Mouse (Mus musculus) lung, adult 2 months (tissue): ENCODE data around the gene Chmp4b. TPM values are rescaled to one million over a fixed set of nuclear protein-coding genes. Genes with fewer than 3 reads are reported as not detected.
A peak's percentile ranks its signal among the peaks of the same experiment; 100 is the strongest.

Experiments used
- DNase-seq: peaks from one replicate; pipeline ENCODE4 v3.0.0; 2022
- H3K4me1 ChIP-seq: fragments of 200-500 bp; 2 replicates; pipeline ENCODE4 v1.6.1; 2011; ENCODE audit warnings: low read length; ENCODE audit not compliant: control insufficient read depth, insufficient read depth
- H3K4me3 ChIP-seq: fragments of 200-500 bp; replicated peaks from 2 replicates; pipeline ENCODE3; 2011; ENCODE audit warnings: low read depth, mild to moderate bottlenecking, control low read depth, low read length; ENCODE audit errors: extremely low read depth
- CTCF ChIP-seq: fragments of 200-500 bp; IDR thresholded peaks from 2 replicates; pipeline ENCODE4 v1.5.1; 2011; ENCODE audit warnings: mild to moderate bottlenecking, low read length, control low read depth; ENCODE audit not compliant: insufficient read depth
- POLR2A ChIP-seq: fragments of 200-500 bp; IDR thresholded peaks from 2 replicates; pipeline ENCODE4 v1.6.1; 2011; ENCODE audit warnings: low read depth, mild to moderate bottlenecking, control low read depth, low read length, borderline replicate concordance; ENCODE audit errors: extremely low read depth
- WGBS: fragments of 180-500 bp; shearing (Covaris S2); methylation state at CpG from one replicate; pipeline ENCODE4 v1.1.7; 2018; 5-methylcytosine and 5-hydroxymethylcytosine counted together
- polyA plus RNA-seq: library from polyadenylated mRNA; depleted of rRNA; stranded (reverse); fragments of >200 nt; gene quantifications from 2 replicates; pipeline ENCODE4 v1.2.3, GENCODE M21; 2012

The Chmp4b gene
- polyA plus RNA-seq, 1 experiment: 103 TPM

DNA sequence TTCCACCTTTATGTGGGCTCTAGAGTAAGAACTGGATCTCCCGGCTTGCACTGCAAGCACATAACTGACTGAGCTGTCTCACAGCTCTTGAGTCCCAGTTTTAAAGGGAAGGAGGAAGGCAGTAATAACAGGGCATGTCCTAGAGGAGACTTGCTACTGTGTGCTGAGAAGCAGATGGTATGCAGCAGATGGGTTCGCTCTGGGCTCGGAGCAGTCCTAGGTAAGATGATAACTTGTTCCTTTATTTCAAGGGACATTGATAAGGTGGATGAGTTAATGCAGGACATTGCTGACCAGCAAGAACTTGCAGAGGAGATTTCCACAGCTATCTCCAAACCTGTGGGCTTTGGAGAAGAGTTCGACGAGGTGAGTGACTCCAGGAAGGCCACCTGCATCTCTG is 39.5 kb downstream of the Chmp4b start:
- H3K4me3 ChIP-seq: no peak overlapping the region
- TF ChIP-seq POLR2A (no peak), CTCF (no peak)
- 94% methylated on average over 5 of the region's 5 CpGs for WGBS
- DNase-seq: no peak
- H3K4me1 ChIP-seq: peaks cover 6% of the 10 kb centered on the region

DNA sequence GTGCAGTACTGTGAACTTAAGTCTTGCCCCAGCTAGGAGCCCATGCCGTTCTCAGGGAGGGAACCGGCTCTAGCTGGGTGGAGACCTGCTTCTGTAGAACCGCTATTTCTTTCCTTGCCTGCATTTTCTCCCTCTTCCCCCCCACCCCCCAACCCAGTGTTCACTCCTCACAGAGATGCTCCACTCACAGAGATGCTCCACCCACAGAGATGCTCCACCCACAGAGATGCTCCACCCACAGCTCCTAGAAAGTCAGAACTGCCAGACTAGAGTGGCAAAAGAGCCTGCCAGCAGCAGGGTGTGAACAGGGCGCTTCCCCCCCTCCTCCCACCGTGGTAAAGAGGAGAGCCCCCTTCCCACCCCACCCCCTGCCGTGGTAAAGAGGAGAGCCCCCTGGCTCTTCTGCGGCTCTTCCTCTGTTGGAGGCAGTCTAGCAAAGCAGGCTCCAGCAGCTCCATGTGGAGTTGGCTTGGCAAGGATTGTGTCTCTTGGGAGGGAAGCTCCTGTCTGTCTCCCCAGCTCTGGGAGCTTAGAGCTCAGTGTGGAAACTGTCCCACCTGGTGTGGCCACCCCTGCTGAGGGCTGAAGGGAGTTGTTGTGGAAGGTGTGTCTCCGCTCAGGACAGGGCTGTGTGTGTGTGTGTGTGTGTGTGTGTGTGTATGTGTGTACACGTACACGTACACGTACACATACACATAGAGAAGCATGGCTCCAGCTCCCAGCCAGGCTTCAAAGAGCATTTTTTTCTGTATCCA is 41.9 kb downstream of the Chmp4b start:
- Histone ChIP-seq H3K4me3 (no peak overlapping the region), H3K4me1 (no peaks in the 10 kb centered on the region)
- 67% methylated on average over 11 of the region's 11 CpGs for WGBS
- no peak for DNase-seq
- TF ChIP-seq POLR2A (no peak), CTCF (no peak)

DNA sequence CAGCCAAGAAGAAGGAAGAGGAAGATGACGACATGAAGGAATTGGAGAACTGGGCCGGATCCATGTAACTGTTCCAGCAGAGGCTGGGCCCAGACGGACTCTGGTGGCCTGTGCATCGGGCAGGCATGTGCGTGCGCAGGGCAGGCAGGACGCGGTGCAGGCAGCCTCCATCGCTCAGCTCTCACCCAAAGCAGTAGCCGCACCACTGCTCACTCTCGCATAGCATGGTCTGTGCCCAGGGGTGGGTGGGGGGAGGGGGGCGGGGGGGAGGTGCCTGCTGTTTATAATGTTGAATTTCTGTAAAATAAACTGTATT is 42.4 kb downstream of the Chmp4b start:
- Histone ChIP-seq H3K4me3 (no peak overlapping the region), H3K4me1 (no peaks in the 10 kb centered on the region)
- no peak for TF ChIP-seq POLR2A
- TF ChIP-seq CTCF: no peak
- 65% methylated on average over 12 of the region's 12 CpGs for WGBS
- DNase-seq: no peak

DNA sequence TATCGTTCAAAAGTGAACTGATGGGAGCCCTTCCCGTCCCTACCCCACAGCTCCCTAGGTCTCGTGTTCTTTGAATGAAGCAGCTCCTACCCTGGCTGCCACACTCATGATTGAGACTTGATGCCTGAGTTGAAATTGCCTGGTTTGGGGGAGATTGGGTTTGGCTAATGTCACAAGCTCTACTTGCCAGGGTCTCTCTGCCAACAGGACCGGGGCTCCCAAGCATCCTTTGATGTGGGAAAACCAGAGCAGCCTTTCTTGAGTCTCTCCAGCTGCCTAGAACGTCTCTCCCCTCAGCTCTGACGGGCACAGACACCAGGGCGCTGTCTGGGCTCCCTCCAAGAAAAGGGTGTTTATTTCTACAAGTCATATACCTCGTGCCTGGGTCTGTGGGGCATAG is 44.2 kb downstream of the Chmp4b start:
- no peak for TF ChIP-seq CTCF
- no peak for TF ChIP-seq POLR2A
- DNase-seq: no peak
- 73% methylated on average over 8 of the region's 8 CpGs for WGBS
- no peaks in the 10 kb centered on the region for H3K4me1 ChIP-seq
- H3K4me3 ChIP-seq: no peak overlapping the region

DNA sequence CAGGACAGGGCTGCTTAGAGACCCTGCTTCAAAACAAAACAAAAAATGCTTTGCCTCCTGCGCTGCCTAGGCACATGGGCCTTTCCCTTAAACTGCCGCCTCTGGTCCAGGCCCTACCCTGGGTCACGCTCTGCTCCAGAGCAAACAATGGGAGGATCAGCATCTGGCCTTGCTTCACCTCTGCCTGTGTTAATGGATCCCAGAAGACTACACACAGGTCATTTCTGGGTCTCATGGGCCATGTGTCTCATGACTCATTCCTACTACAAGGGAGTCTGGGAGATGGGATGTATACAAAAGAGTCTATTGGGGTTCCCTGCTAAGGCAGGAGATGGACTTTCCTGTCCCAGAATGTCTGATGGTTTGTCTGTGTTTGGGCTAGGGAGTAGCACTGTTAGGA is 45.2 kb downstream of the Chmp4b start:
- H3K4me1 ChIP-seq: no peaks in the 10 kb centered on the region
- WGBS: 89% methylated on average over 3 of the region's 3 CpGs

DNA sequence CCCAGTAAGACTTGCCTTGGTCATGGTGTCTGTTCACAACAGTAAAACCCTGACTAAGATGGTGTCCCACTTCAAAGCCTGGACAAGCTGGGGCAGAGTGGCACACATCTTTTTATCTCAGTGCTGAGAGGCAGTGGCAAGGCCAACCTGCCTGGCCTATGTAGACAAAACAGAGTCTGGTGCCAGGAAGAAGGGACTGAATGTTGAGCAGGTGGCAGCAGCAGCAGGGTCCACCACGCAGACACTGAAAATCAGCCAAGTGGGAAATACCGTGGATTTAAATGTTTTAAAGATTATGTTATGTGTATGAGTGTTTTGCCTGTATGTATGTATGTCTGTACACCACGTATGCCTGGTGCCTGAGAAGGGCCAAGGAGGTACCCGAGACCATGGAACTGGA is 47.9 kb downstream of the Chmp4b start:
- 90% methylated on average over 4 of the region's 4 CpGs for WGBS
- no peak for TF ChIP-seq CTCF
- TF ChIP-seq POLR2A: no peak

More for the DNA sequence above, 45.2 kb downstream of the Chmp4b start:
- TF ChIP-seq POLR2A (no peak), CTCF (no peak)
- no peak overlapping the region for H3K4me3 ChIP-seq
- no peak for DNase-seq

DNA sequence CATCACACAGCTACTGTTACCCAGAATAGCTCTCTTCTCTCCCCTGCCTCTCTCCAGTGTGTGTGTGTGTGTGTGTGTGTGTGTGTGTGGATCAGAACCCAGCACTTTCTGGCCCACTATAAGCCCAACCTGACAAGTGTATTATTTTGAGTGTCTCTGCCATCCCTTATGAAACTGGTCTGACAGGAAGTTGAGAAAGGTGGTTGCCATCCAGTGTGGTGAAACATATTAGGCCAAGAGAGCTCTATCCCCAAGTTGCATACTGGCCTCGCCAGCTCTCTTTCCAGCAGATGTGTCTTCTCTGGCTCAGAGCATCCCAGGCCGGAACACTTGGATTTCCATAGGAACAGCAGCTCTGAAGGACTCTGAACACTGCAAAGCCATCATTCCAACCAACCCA is 48.7 kb downstream of the Chmp4b start:
- Histone ChIP-seq H3K4me3 (no peak overlapping the region), H3K4me1 (no peaks in the 10 kb centered on the region)
- WGBS: 68% methylated on average over 2 of the region's 2 CpGs
- TF ChIP-seq POLR2A: no peak
- no peak for TF ChIP-seq CTCF
- no peak for DNase-seq

More for the DNA sequence above, 47.9 kb downstream of the Chmp4b start:
- Histone ChIP-seq H3K4me3 (no peak overlapping the region), H3K4me1 (no peaks in the 10 kb centered on the region)
- DNase-seq: no peak

DNA sequence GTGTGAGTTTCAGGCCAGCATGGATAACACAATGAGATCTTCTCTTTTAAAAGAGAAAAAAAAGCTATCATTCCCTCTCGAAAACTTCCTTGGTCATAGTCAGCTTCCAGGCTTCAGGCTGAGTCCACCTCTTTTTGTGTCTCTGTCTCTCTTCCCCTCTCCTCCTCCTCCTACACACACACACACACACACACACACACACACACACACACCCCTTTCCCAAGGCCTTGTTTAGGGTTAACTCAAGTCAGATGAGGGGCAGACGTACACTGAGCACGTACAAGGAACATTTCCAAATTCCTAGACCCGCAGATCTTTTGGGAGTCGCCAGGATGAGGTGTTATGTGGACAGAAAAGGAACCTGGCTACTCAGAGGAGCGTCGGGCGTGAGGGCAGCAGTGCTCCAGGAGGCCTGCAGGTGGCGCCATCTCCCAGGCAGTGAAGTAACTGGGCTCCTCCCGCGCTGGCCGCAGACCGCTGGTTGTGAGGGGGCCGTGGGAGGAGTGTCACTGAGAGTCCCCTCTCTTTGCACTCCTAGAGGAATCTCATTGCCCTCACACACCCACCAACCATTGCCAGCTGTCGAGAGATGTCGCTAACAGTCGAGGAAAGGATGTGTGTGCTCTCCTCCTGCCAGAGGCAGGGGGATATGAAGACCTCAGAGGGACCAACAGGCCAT is 51.3 kb downstream of the Chmp4b start:
- no peak overlapping the region for H3K4me3 ChIP-seq
- no peaks in the 10 kb centered on the region for H3K4me1 ChIP-seq
- TF ChIP-seq POLR2A (no peak), CTCF (peak; percentile 76)
- 5% methylated on average over 17 of the region's 17 CpGs for WGBS
- peak; percentile 62 for DNase-seq

DNA sequence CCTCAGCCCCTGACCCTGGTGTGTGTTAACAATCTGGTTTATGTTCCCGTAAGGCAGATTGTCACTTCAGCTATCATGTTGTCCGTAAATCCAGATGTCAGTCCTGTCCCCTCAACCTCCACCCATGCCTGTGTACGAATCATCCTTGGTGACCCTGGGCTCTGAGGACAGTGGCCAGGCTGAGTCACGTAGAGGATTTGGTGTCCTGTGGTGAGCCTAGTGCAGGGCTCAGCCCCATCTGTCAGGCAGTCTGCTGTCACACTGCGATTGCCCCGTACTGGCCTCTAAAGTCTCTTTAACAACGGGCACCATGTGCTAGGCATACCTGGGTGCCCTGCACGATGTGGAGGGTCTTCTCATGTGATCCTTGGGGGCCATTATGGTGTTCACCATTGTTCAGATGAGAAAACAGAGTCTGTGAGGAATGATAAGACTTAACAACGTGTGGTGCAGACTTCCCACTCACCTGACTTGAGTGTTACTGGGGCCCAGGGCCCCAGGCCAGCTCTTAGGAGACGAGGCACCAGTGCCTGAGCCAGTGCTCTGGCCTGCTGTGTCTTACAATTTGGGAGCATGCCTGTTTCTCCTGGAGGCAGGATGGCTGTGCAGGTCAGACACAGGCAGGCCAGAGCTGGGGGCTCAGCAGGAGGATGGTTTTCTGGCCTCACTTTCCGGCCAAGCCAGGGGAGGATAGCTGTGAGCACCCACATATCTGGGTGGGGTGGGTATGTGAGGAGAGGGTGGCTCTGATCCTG is 55.2 kb downstream of the Chmp4b start:
- Histone ChIP-seq H3K4me3 (no peak overlapping the region), H3K4me1 (no peaks in the 10 kb centered on the region)
- DNase-seq: no peak
- WGBS: 68% methylated on average over 11 of the region's 11 CpGs
- TF ChIP-seq CTCF (no peak), POLR2A (no peak)
